Mouse (Mus musculus) heart, embryonic 12.5 days (tissue): Measurements from ENCODE around the gene Krtap19-5. TPM values are rescaled to one million over a fixed set of nuclear protein-coding genes. Genes with fewer than 3 reads are reported as not detected.

Source experiments
- ATAC-seq: fragments of 200-750 bp; cut with Nextera tagmentation; 2 replicates; pipeline ENCODE4 v1.8.0; 2017; ENCODE audit warnings: moderate TSS enrichment, moderate library complexity; ENCODE audit not compliant: insufficient number of reproducible peaks, low FRiP score
- H3K27ac ChIP-seq: fragments of 300-500 bp; sonication (generic); 2 replicates; pipeline ENCODE4 v1.5.1; 2016; ENCODE audit warnings: mild to moderate bottlenecking, moderate library complexity; ENCODE audit not compliant: poor library complexity, severe bottlenecking
- H3K27me3 ChIP-seq: fragments of 300-500 bp; sonication (generic); replicated peaks from 2 replicates; pipeline ENCODE4 v1.6.1; 2016; ENCODE audit warnings: mild to moderate bottlenecking, moderate library complexity
- H3K36me3 ChIP-seq: fragments of 300-500 bp; sonication (generic); 2 replicates; pipeline ENCODE4 v1.6.1; 2016; ENCODE audit warnings: mild to moderate bottlenecking, moderate library complexity
- H3K4me1 ChIP-seq: fragments of 300-500 bp; sonication (generic); replicated peaks from 2 replicates; pipeline ENCODE4 v1.6.1; 2016; ENCODE audit warnings: mild to moderate bottlenecking
- H3K4me2 ChIP-seq: fragments of 300-500 bp; sonication (generic); 2 replicates; pipeline ENCODE4 v1.6.1; 2016; ENCODE audit warnings: mild to moderate bottlenecking, moderate library complexity
- H3K4me3 ChIP-seq: fragments of 300-500 bp; sonication (generic); 2 replicates; pipeline ENCODE4 v1.5.1; 2016; ENCODE audit warnings: mild to moderate bottlenecking
- H3K9ac ChIP-seq: fragments of 300-500 bp; sonication (generic); 2 replicates; pipeline ENCODE4 v1.6.1; 2016; ENCODE audit warnings: mild to moderate bottlenecking, moderate library complexity
- H3K9me3 ChIP-seq: fragments of 300-500 bp; sonication (generic); replicated peaks from 2 replicates; pipeline ENCODE4 v1.6.1; 2016; ENCODE audit warnings: mild to moderate bottlenecking, moderate library complexity
- WGBS: fragments of 180-500 bp; shearing (Covaris S2); methylation state at CpG from one replicate; pipeline ENCODE4 v1.1.7; 2016; 5-methylcytosine and 5-hydroxymethylcytosine counted together
- polyA plus RNA-seq: library from polyadenylated mRNA; unstranded; fragments of >200 nt; fragmentation: Nextera tagmentation; extraction: Ambion mirVana; gene quantifications from 2 replicates; pipeline ENCODE4 v1.2.1, GENCODE M21; 2016

Krtap19-5 gene
- polyA plus RNA-seq, 1 experiment from 2014 or later = not detected

DNA sequence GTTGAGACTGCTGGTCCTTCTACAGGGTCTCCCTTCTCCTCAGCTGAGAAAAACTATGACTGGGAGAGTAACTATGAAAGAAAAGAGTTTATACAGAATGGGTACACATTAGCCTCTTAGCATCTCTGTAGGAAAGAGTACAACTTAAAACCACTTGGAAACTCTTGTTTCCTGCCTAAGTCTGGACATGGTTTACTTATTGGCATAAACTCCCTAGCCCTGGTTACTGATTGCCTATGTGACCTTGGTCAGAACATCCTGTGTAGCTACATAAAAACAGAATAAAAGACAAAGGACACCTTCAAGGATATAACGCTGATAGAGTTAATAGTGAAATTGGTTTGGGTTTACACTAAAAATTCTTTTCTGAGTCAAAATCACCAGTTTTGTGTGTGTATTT lies 48.9 kb downstream of the Krtap19-5 start:
- H3K4me1 ChIP-seq = no peaks in the 10 kb centered on the region
- no peak overlapping the region for H3K4me3 ChIP-seq
- H3K27ac ChIP-seq = no peak overlapping the region
- WGBS = 86% methylated on average over 1 of the region's 1 CpGs
- H3K4me2 ChIP-seq = no peak overlapping the region
- H3K27me3 ChIP-seq = no peaks in the 10 kb centered on the region
- H3K9me3 ChIP-seq = no peaks in the 10 kb centered on the region
- no peaks in the 10 kb centered on the region for H3K36me3 ChIP-seq
- ATAC-seq = no peak
- no peak overlapping the region for H3K9ac ChIP-seq

Other genes starting within 250 kb of the Krtap19-5 start
- gene Krtap26-1, start 248.7 kb downstream of the Krtap19-5 start, polyA plus RNA-seq = not detected in 2 replicates
- not detected in 2 replicates for gene Krtap27-1, start 224.8 kb downstream of the Krtap19-5 start, polyA plus RNA-seq
- gene 2310061N02Rik, start 188.5 kb downstream of the Krtap19-5 start, polyA plus RNA-seq = not detected in 2 replicates
- not detected in 2 replicates for gene Krtap13-1, start 167.6 kb downstream of the Krtap19-5 start, polyA plus RNA-seq
- gene Krtap13, start 144.8 kb downstream of the Krtap19-5 start, polyA plus RNA-seq = not detected in 2 replicates
- not detected in 2 replicates for gene 2310034C09Rik, start 137.6 kb downstream of the Krtap19-5 start, polyA plus RNA-seq
- not detected in 2 replicates for gene 2310057N15Rik, start 122.3 kb downstream of the Krtap19-5 start, polyA plus RNA-seq
- gene Gm5965, start 118.6 kb downstream of the Krtap19-5 start, polyA plus RNA-seq = not detected in 2 replicates
- not detected in 2 replicates for gene Gm20741, start 84.2 kb downstream of the Krtap19-5 start, polyA plus RNA-seq
- gene Krtap15, start 76.2 kb downstream of the Krtap19-5 start, polyA plus RNA-seq = not detected in 2 replicates
- not detected in 2 replicates for gene Krtap14, start 70.3 kb downstream of the Krtap19-5 start, polyA plus RNA-seq
- not detected in 2 replicates for gene Krtap19-1, start 27.0 kb downstream of the Krtap19-5 start, polyA plus RNA-seq
- not detected in 2 replicates for gene Krtap19-2, start 22.2 kb downstream of the Krtap19-5 start, polyA plus RNA-seq
- not detected in 2 replicates for gene Krtap19-3, start 18.4 kb downstream of the Krtap19-5 start, polyA plus RNA-seq
- not detected in 2 replicates for gene Krtap19-4, start 11.4 kb downstream of the Krtap19-5 start, polyA plus RNA-seq
- not detected in 2 replicates for gene Krtap19-9b, start 35.8 kb upstream of the Krtap19-5 start, polyA plus RNA-seq
- not detected in 2 replicates for gene Krtap16-3, start 66.4 kb upstream of the Krtap19-5 start, polyA plus RNA-seq
- not detected in 2 replicates for gene Krtap22-2, start 114.3 kb upstream of the Krtap19-5 start, polyA plus RNA-seq
- gene Gm10229, start 118.8 kb upstream of the Krtap19-5 start, polyA plus RNA-seq = not detected in 2 replicates
- gene Krtap6-1, start 135.2 kb upstream of the Krtap19-5 start, polyA plus RNA-seq = not detected in 2 replicates
- not detected in 2 replicates for gene Gm10228, start 145.0 kb upstream of the Krtap19-5 start, polyA plus RNA-seq
- not detected in 2 replicates for gene Krtap6-5, start 151.4 kb upstream of the Krtap19-5 start, polyA plus RNA-seq
- gene 1110025L11Rik, start 167.5 kb upstream of the Krtap19-5 start, polyA plus RNA-seq = not detected in 2 replicates
- not detected in 2 replicates for gene Krtap6-3, start 187.6 kb upstream of the Krtap19-5 start, polyA plus RNA-seq
- gene Gm6358, start 244.4 kb upstream of the Krtap19-5 start, polyA plus RNA-seq = not detected in 2 replicates